Mouse (Mus musculus): ENCODE results near the gene Dedd2. TPM values are rescaled to one million over a fixed set of nuclear protein-coding genes. Genes with fewer than 3 reads are reported as not detected.

The Dedd2 gene
- polyA plus RNA-seq, 1 experiment from 2014 or later: 18.1 TPM

DNA sequence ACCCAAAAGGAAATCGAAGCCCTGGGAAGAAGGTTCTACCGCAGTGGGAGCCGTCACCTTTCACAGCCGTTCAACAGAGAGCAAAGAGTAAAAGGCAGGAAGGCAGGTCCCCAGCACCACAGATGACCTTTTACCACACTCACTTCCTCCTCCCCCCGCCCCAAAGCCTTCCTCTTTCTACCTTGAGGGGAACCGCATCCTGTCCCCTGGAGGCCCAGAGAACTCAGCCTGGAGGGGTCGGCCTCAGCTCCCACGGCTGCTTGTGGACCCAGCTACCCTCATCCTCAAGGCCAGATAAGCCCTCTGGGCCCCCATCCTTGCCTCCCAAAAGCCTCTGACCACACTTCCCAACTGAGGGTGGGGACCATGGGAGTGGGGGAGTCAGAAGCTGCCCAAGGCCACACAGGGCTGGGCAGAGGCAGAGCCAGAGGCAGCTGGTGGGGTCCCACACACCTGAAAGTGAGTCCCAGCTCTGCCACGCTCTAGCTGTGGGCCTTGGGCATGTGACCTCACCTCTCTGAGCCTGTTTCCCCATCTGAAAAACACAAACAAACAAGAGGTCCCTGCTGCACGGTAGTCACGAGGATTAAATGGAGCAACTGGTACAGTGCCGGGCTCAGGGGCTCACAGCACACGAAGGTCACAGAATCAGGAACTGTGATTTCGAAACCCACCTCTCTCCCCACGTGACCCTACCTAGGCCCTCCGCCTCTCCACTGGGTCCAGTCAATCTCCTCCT, 14.9 kb downstream of the Dedd2 start:
- ATAC-seq (no peak), DNase-seq (ENCODE audit: low read depth, low spot score) (no peak)
- TF ChIP-seq CTCF (IDR thresholded peaks at IDR 0.05): no peak
- ChIA-PET POLR2A (no interaction called here), CTCF (no interaction called here)
- H3K27me3 ChIP-seq: no peaks in the 10 kb centered on the region
- in situ Hi-C loops (cut with MboI; ENCODE audit: low pct_unique_long_range_greater_than_20kb): no loop called here

DNA sequence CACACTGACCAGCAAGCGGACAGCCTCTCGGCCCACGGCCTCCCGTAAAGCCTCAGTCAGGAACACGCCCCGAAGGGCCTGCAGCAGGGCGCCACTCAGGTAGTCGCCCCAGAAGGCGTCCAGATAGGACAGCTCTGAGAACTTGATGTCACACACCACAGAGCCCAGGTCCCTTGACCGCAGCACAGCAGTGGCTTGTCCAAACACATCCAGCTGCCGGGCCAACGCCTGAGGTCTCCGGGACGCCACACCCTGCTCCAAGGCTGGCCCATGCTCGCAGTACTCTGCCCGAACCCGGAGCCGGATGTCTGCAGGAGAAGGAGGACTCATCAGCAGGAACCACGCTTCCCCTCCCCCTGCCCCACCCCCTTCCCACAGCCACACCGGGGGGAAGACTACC, 16.8 kb downstream of the Dedd2 start:
- in situ Hi-C loops (cut with MboI; ENCODE audit: low pct_unique_long_range_greater_than_20kb): no loop called here
- no peak for TF ChIP-seq CTCF (IDR thresholded peaks at IDR 0.05)
- no peak for DNase-seq (ENCODE audit: low read depth, low spot score)
- no peak for ATAC-seq
- ChIA-PET CTCF (no interaction called here), POLR2A (interaction anchor here (1.1 kb wide), 1 partner anchor 9 kb away, joined by 3 read pairs; no protein-coding TSS in a partner anchor)
- no peaks in the 10 kb centered on the region for H3K27me3 ChIP-seq

DNA sequence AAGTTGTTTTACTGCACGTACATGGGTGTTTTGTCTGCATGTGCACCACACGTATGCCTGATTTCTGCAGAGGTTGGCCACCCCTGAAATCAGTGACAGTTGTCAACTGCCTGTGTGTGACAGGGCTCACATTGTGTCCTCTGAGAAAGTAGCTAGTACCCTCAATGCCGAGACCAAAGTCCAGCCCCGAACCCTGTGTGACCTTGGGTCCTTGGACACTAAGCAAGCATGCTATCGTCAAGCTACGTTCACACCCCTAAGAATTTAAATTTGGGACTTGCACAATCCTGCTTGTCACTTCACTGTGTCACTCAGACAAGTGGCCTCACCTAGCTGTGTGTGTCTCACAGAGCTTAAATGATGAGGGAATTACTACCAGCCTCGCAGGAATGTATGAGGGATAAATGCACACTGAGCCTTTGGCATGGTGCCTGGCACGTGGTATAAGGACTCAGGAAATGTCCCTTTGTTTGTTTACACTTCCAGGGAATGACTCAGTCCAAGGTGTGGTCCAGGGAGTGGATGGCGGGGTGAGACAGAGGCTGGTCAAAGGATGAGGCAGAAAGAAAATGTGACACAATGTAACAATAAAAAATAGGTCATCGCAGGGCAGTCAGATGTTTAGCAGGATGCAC, 22.9 kb downstream of the Dedd2 start:
- in situ Hi-C loops (cut with MboI; ENCODE audit: low pct_unique_long_range_greater_than_20kb): loop anchor here (25.0 kb wide), 1 partner anchor 390 kb away; no protein-coding TSS in a partner anchor
- TF ChIP-seq CTCF (IDR thresholded peaks at IDR 0.05): no peak
- ATAC-seq: peak; percentile 76

DNA sequence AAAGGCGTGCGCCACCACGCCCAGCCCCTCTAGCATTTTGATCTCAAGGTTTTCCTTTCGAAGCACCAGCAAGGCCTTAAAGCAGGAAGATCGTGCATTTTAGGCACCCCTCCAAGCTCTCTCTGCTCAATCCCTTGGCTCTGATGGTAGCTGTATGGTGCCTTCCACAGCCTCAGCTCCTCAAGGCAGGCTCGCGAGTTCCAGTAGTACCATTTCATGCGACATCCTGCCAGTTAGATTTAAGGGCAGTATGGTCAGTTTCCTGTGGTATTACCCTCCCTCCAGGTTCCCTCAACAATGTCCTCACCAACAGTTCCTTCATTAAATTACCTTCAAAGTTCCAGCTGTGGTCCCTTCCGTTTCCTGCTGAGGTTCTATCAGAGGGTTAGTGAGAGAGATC, 24.3 kb downstream of the Dedd2 start:
- peaks cover 7% of the 10 kb centered on the region for H3K27me3 ChIP-seq
- in situ Hi-C loops (cut with MboI; ENCODE audit: low pct_unique_long_range_greater_than_20kb): loop anchor here (25.0 kb wide), 1 partner anchor 391 kb away; no protein-coding TSS in a partner anchor
- CTCF ChIA-PET: interaction anchor here (1.9 kb wide), 1 partner anchor 9 kb away, joined by 5 read pairs; no protein-coding TSS in a partner anchor
- TF ChIP-seq CTCF (IDR thresholded peaks at IDR 0.05): no peak
- POLR2A ChIA-PET: no interaction called here
- no peak for ATAC-seq
- no peak for DNase-seq (ENCODE audit: low read depth, low spot score)

More for the DNA sequence above, 22.9 kb downstream of the Dedd2 start:
- ChIA-PET CTCF (interaction anchor here (1.1 kb wide), 1 partner anchor 10 kb away, joined by 4 read pairs; no protein-coding TSS in a partner anchor), POLR2A (no interaction called here)
- no peak for DNase-seq (ENCODE audit: low read depth, low spot score)
- peaks cover 7% of the 10 kb centered on the region for H3K27me3 ChIP-seq

DNA sequence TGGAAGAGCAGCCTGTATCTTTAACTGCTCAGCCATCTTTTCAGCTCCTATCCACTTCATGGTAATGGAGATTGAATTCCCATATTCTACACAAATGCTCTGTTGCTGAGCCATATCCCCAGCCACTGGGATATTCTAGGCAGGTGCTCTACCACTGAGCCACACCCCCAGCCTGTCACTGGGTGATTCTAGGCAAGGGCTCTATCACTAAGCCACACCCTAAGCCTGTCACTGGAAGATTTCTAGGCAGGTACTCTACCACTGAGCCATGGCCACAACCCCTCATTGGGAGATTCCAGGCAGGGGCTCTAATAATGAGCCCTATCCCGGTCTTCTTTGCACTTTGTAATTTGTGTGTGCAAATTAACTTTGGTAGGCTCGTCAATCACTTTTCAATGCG, 25.3 kb downstream of the Dedd2 start:
- H3K27me3 ChIP-seq: peaks cover 7% of the 10 kb centered on the region
- ATAC-seq: no peak
- ChIA-PET CTCF (interaction anchor here (1.9 kb wide), 1 partner anchor 8 kb away, joined by 5 read pairs; no protein-coding TSS in a partner anchor), POLR2A (no interaction called here)
- no peak for TF ChIP-seq CTCF (IDR thresholded peaks at IDR 0.05)
- in situ Hi-C loops (cut with MboI; ENCODE audit: low pct_unique_long_range_greater_than_20kb): loop anchor here (25.0 kb wide), 1 partner anchor 392 kb away; no protein-coding TSS in a partner anchor
- no peak for DNase-seq (ENCODE audit: low read depth, low spot score)

DNA sequence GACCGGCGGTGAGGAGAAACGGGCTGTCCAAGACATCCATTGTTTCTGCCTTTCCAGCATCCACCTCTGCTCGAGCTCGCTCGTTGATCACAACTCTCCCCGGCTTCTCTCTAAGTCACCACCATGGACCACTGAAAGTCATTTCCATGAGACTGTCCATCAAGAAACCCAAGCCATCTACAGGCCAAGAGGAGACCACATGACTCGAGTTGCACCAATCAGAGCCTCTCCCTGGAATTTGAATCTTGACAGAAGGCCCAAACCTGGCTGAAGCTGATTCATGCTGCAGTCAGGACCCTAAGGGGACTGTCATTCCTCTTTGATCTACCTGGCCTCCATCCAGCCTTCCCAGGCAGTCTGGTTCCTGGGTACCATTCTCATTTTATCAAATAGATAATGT, 28.3 kb downstream of the Dedd2 start:
- no peak for DNase-seq (ENCODE audit: low read depth, low spot score)
- CTCF ChIA-PET: no interaction called here

DNA sequence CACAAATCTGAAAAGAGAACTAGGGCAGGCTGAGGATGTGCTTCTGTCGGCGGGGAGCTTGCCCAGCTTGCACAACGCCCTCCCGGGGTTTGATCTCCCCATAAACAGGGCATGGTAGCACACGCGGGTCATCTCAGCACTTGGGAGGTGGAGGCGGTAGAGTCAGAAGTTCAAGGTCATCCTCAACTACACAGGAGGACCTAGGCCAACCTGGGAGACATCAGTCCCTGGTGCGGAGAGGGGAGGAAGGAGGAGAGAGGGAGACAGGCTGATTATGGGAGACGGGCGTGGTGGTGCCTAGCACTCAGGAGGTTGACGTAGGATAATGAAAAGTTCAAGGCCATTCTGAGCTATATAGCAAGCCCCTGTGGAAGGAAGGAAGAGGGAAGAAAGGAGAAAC, 29.6 kb downstream of the Dedd2 start:
- ATAC-seq: no peak
- H3K27me3 ChIP-seq: peaks cover 10% of the 10 kb centered on the region
- DNase-seq (ENCODE audit: low read depth, low spot score): no peak
- in situ Hi-C loops (cut with MboI; ENCODE audit: low pct_unique_long_range_greater_than_20kb): loop anchor here (25.0 kb wide), 1 partner anchor 396 kb away; no protein-coding TSS in a partner anchor
- CTCF ChIA-PET: no interaction called here
- POLR2A ChIA-PET: no interaction called here
- TF ChIP-seq CTCF (IDR thresholded peaks at IDR 0.05): no peak

More for the DNA sequence above, 28.3 kb downstream of the Dedd2 start:
- POLR2A ChIA-PET: no interaction called here
- peaks cover 7% of the 10 kb centered on the region for H3K27me3 ChIP-seq
- no peak for ATAC-seq
- in situ Hi-C loops (cut with MboI; ENCODE audit: low pct_unique_long_range_greater_than_20kb): loop anchor here (25.0 kb wide), 1 partner anchor 395 kb away; no protein-coding TSS in a partner anchor
- TF ChIP-seq CTCF (IDR thresholded peaks at IDR 0.05): no peak

DNA sequence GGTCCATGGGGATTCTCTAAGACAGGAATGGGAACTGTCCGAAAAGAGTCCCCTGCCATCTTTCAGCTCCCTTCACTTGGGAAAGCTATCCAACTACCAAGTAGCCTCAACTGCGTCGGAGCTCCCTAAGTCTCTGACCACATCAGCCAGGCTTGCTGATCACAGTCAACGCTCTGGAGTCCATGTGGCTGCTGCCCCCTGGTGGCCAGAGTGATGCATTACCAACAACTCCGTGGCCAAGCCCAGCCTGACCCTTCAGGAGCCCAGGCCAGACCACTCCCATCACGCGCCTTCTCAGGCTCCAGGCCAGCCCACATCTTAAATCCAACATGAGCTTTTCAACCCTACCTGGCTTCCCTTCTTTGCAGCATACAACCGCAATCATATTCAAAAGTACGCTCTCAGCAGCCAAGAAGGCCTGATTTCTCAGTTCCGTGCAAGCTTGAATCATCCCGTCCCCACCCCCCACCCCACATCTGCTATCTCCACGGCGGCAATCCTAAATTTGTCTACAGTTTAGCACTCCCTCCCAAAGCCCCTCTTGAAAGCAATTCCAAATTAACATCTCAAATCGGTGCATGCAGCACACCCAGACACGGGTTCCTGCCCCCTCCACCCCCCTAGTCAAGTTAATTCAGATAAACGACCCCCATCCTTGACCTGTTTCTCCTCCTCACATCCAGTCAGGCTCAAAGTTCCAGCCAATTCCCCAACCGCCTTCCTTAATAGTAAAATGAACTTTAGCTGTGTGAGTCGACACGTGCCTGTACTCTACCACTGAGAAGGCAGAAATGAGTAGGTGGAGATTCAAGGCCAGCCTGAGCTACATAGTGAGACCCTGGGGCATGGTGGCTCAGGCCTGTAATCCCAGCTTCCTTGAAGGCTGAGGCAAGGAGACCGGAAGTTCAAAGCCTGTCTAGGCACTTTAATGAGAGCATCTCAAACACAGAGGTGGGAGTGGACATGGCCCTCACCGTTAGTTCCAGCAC, 32.5 kb downstream of the Dedd2 start:
- TF ChIP-seq CTCF (IDR thresholded peaks at IDR 0.05): peak; percentile 88
- H3K27me3 ChIP-seq: peaks cover 4% of the 10 kb centered on the region
- in situ Hi-C loops (cut with MboI; ENCODE audit: low pct_unique_long_range_greater_than_20kb): loop anchor here (25.0 kb wide), 1 partner anchor 399 kb away; no protein-coding TSS in a partner anchor
- CTCF ChIA-PET: interaction anchor here (0.6 to 2.2 kb wide), 14 partner anchors 8 to 216 kb away, joined by 3 to 11 read pairs (median 4); partner anchors contain the start of gene Pou2f2
- ATAC-seq (no peak), DNase-seq (ENCODE audit: low read depth, low spot score) (peak; percentile 22)
- POLR2A ChIA-PET: interaction anchor here (0.9 kb wide), 1 partner anchor 215 kb away, joined by 3 read pairs; no protein-coding TSS in a partner anchor

DNA sequence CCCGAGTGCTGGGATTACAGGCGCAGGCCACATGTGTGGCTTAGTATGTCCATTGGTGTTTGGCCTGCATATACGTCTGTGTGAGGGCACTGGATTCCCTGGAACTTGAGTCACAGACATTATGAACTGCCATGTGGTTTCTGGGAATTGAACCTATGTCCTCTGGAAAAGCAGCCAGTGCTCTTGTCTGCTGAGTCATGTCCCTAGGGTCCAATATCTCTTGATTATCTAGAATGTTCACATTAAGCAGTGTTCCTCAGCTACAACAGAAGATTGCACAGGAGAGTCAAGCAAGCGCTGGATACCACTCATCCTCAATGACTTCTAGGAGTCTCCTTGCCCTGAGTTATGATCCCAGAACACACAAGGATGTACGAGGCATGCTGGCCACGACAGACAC, 36.3 kb downstream of the Dedd2 start:
- DNase-seq (ENCODE audit: low read depth, low spot score): no peak
- in situ Hi-C loops (cut with MboI; ENCODE audit: low pct_unique_long_range_greater_than_20kb): loop anchor here (5.0 to 25.0 kb wide), 2 partner anchors 52 to 403 kb away; no protein-coding TSS in a partner anchor
- ChIA-PET POLR2A (no interaction called here), CTCF (no interaction called here)
- peaks cover 21% of the 10 kb centered on the region for H3K27me3 ChIP-seq
- no peak for TF ChIP-seq CTCF (IDR thresholded peaks at IDR 0.05)
- ATAC-seq: no peak

DNA sequence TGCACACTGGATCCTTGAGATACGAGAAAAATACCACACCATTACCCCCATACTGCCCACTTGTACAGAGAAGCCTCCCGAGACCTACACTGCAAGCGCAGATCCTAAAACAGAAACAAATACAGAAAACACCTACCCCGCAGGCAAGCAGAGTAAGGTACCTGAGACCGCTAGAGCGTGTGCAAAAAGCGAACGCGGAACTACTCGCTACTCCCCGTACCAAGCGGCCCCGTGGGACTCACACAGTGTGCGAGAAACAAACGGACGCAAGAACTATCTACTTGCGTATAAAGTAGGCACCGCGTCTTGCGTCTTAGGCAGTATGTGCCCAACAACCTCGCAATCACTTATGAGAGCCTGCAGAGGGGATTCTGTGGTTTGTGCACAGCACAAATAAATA, 38.6 kb downstream of the Dedd2 start:
- H3K27me3 ChIP-seq: peaks cover 41% of the 10 kb centered on the region
- DNase-seq (ENCODE audit: low read depth, low spot score): no peak
- ChIA-PET CTCF (no interaction called here), POLR2A (no interaction called here)
- no peak for ATAC-seq
- in situ Hi-C loops (cut with MboI; ENCODE audit: low pct_unique_long_range_greater_than_20kb): loop anchor here (5.0 to 25.0 kb wide), 2 partner anchors 50 to 405 kb away; no protein-coding TSS in a partner anchor
- TF ChIP-seq CTCF (IDR thresholded peaks at IDR 0.05): no peak

All from Patski (cell line).